Mouse (Mus musculus): ENCODE measurements around the gene Srpk2. TPM values are rescaled to one million over a fixed set of nuclear protein-coding genes. Genes with fewer than 3 reads are reported as not detected.
A peak's percentile ranks its signal among the peaks of the same experiment; 100 is the strongest.

Gene Srpk2
- polyA plus RNA-seq, 1 experiment from 2014 or later = 124 TPM

DNA sequence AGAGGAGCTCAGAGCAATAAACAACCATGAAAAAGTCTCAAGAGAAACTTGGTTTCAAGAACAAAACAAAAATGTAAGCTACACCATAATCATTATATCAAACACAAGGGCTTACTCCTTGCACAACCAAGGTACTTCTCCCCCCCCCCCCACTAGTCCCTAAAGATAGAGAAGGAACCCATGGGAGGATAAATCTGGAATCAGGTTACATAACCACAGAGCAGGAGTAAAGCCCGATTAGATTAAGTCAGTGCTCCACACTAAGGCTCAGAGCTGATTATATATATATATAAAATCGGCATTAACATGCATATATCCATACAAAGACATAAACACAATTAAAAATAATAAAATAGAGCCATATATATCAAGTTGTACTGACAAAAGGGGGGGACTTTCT is 96.8 kb downstream of the Srpk2 start:
- Histone ChIP-seq H3K36me3 (ENCODE audit: control insufficient read depth, insufficient read depth, low read length) (no peaks in the 10 kb centered on the region), H3K9me3 (ENCODE audit: control insufficient read depth, low read length) (no peaks in the 10 kb centered on the region), H3K27ac (ENCODE audit: low read depth, low read length) (no peak overlapping the region), H3K27me3 (ENCODE audit: control insufficient read depth, insufficient read depth, low read length) (no peaks in the 10 kb centered on the region), H3K4me2 (ENCODE audit: low read depth, low read length) (no peak overlapping the region), H3K4me1 (ENCODE audit: control insufficient read depth, insufficient read depth, low read length) (no peaks in the 10 kb centered on the region; the same call in 1 of the 2 replicates), H3K9ac (replicated peaks; ENCODE audit: low read depth, low read length) (no peak overlapping the region), H3K4me3 (ENCODE audit: low read depth, low read length) (no peak overlapping the region)
- ATAC-seq (ENCODE audit: low read depth) = no peak
- 85% methylated on average over 2 of the region's 2 CpGs for WGBS

DNA sequence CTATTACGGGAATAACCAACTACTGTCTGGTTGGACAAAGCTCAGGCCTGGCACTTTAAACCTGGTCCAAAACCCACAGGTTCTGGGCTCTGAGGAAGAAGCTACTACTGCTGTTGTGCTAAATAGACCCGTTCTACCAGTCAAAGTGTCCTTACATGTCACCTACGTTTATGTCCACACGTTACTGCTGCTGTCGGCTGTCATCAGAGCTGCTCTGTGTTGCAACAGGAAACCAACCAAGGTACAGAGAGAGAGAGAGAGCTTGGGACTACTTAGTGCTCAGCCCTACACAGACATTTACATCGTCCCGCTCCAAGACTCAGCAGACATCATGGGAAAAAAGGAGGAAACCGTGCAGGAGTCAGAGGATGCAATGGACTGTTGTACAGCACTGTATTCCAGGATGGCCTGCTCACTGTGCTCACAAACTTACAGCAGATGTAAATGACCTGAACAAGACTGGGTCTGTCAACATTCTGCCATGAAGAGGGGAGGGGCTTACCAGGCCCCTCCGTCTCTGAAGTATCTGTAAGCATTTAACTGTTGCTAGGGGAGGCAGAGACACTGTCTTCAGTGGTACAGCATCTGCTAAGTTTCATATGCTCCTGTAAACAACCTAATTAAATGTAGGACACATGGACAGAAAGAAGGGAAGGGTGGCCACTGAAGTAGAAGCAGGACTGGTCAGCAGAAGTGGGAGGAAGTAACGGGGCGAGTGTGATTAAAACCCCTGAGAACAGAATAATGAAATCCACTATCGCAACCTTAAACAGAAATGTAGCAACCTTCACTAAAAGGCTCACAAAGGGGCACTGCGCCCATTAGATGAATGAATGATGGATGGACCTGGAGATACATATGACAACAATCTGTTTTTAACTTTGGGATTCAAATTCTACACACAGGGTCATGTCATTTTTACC is 97.6 kb downstream of the Srpk2 start:
- ATAC-seq (ENCODE audit: low read depth) = no peak
- Histone ChIP-seq H3K27ac (ENCODE audit: low read depth, low read length) (no peak overlapping the region), H3K4me3 (ENCODE audit: low read depth, low read length) (no peak overlapping the region), H3K36me3 (ENCODE audit: control insufficient read depth, insufficient read depth, low read length) (no peaks in the 10 kb centered on the region), H3K4me2 (ENCODE audit: low read depth, low read length) (no peak overlapping the region), H3K4me1 (ENCODE audit: control insufficient read depth, insufficient read depth, low read length) (no peaks in the 10 kb centered on the region; the same call in 1 of the 2 replicates), H3K9me3 (ENCODE audit: control insufficient read depth, low read length) (no peaks in the 10 kb centered on the region), H3K9ac (replicated peaks; ENCODE audit: low read depth, low read length) (no peak overlapping the region), H3K27me3 (ENCODE audit: control insufficient read depth, insufficient read depth, low read length) (no peaks in the 10 kb centered on the region)
- WGBS = 88% methylated on average over 13 of the region's 13 CpGs

DNA sequence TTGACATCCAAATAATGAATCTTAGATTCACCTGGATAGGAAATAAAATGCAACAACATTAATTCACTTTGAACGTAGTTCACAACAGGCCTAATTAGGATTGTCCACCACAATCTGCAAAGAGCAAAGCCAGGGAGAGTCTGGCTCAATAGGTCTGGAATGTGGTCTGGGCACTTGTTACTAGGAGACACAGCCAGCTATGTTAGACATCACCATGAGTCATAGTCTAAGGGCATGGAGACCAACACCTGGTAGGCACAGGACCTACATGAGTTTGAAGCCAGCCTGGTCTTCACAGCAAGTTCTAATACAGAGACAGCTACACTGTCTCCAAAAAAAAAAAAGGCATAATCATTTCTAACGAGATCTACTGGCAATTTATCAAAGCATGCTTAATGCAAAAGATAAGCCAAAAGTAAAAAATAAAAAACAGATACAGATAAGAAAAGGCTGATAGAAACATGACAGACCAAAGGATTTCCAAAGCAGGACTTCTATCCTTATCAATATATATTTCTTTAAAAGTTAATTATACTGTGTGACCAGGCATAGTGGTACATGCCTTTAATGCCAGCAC is 102.8 kb downstream of the Srpk2 start:
- H3K36me3 ChIP-seq (ENCODE audit: control insufficient read depth, insufficient read depth, low read length) = no peaks in the 10 kb centered on the region
- no peak overlapping the region for H3K27ac ChIP-seq (ENCODE audit: low read depth, low read length)
- peaks cover 16% of the 10 kb centered on the region; the same call in 1 of the 2 replicates for H3K4me1 ChIP-seq (ENCODE audit: control insufficient read depth, insufficient read depth, low read length)
- whole genome bisulfite sequencing = 83% methylated on average over 2 of the region's 2 CpGs
- no peak overlapping the region for H3K4me2 ChIP-seq (ENCODE audit: low read depth, low read length)
- ATAC-seq (ENCODE audit: low read depth) = no peak
- no peaks in the 10 kb centered on the region for H3K9me3 ChIP-seq (ENCODE audit: control insufficient read depth, low read length)
- no peak overlapping the region for H3K4me3 ChIP-seq (ENCODE audit: low read depth, low read length)
- H3K27me3 ChIP-seq (ENCODE audit: control insufficient read depth, insufficient read depth, low read length) = no peaks in the 10 kb centered on the region
- no peak overlapping the region for H3K9ac ChIP-seq (replicated peaks; ENCODE audit: low read depth, low read length)

DNA sequence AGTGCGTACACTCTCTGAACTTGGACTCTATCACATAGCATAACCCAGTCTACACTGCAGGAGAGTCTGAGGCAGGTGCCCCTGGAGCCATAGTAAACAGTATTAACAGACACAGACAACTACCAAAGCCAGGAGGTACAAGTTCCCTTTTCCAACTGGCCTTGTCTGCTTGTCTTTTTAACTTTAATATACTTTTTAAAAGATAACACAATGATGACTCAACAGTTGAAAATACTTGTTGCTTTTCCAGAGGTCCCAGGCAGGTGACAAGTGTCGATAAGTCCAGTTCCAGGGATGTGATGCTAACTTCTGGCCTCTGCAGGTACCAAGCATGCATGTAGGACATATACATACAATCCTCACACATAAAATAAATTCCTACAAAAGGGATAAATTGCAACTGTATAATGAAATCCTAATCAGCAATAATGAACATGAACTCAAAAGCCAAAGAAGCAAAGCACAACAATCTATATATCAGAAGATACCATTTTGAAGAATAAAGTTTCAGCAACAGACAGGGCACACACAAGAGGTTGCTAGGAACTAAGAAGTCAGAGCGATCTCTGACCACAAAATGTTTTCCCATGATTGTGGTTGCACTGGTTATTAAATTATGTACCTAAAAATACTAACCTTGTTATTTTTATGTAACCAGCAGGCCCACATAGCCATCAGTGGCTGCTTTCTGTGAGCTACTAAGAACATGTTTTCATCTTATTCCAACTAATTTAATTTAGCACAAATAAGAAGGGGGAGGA is 105.1 kb downstream of the Srpk2 start:
- ATAC-seq (ENCODE audit: low read depth) = no peak
- Histone ChIP-seq H3K9me3 (ENCODE audit: control insufficient read depth, low read length) (no peaks in the 10 kb centered on the region), H3K4me1 (ENCODE audit: control insufficient read depth, insufficient read depth, low read length) (peaks cover 18% of the 10 kb centered on the region; the same call in 1 of the 2 replicates), H3K9ac (replicated peaks; ENCODE audit: low read depth, low read length) (no peak overlapping the region), H3K27ac (ENCODE audit: low read depth, low read length) (no peak overlapping the region), H3K4me3 (ENCODE audit: low read depth, low read length) (no peak overlapping the region), H3K27me3 (ENCODE audit: control insufficient read depth, insufficient read depth, low read length) (no peaks in the 10 kb centered on the region), H3K36me3 (ENCODE audit: control insufficient read depth, insufficient read depth, low read length) (no peaks in the 10 kb centered on the region), H3K4me2 (ENCODE audit: low read depth, low read length) (no peak overlapping the region)
- WGBS = 95% methylated on average over 3 of the region's 3 CpGs

DNA sequence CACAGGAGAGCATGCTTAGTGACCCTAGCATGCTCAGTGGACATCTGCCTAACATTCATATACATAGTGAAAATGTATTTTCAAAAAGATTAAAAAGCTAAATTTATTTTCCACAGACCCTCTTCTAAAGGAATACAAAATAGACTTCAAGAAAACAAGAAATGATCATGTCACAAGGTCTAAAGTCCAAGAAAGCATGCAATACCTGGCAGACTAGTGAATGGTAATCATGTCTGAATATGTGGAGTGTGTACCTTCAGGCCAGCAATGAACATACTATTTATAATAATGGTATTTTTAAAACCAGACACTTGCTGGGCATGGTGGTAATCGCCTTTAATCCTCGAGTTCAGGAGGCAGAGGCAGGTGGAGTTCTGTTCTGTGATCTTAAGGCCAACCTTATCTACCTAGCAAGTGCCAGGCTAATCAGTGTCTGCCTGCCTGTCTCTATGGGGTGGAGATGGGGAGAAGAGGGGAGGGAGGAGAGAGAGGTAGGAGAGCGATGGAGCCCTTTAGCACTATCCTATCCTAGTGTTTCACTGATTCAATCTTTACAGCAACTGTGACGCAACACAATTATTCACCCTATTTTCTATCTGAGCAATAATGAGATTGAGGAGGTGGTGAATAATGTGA is 106.0 kb downstream of the Srpk2 start:
- Histone ChIP-seq H3K4me2 (ENCODE audit: low read depth, low read length) (no peak overlapping the region), H3K4me3 (ENCODE audit: low read depth, low read length) (no peak overlapping the region), H3K36me3 (ENCODE audit: control insufficient read depth, insufficient read depth, low read length) (no peaks in the 10 kb centered on the region), H3K9ac (replicated peaks; ENCODE audit: low read depth, low read length) (no peak overlapping the region), H3K27me3 (ENCODE audit: control insufficient read depth, insufficient read depth, low read length) (no peaks in the 10 kb centered on the region), H3K27ac (ENCODE audit: low read depth, low read length) (no peak overlapping the region), H3K9me3 (ENCODE audit: control insufficient read depth, low read length) (no peaks in the 10 kb centered on the region), H3K4me1 (ENCODE audit: control insufficient read depth, insufficient read depth, low read length) (peaks cover 18% of the 10 kb centered on the region; the same call in 1 of the 2 replicates)
- WGBS = 85% methylated on average over 4 of the region's 4 CpGs
- ATAC-seq (ENCODE audit: low read depth) = no peak

DNA sequence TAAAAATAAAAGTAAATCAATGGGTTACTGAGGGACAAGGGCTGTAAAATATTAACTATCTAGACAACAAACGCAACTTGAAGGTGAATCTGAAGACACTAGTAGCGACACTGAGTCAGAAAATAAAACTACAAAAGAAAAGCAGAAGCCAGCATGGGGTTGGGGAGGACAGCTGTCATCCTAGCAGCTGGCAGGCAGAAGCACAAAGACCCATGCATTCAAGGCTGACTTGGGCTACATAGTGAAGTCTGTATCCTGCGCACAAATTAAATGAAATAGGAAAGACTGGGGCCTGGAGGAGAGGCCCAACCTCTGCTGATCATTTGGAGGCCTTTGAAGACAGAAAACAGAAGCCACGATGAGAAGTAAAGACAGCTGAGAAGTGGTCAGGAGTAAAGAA is 106.6 kb downstream of the Srpk2 start:
- 24% methylated on average over 4 of the region's 4 CpGs for WGBS
- Histone ChIP-seq H3K27ac (ENCODE audit: low read depth, low read length) (no peak overlapping the region), H3K36me3 (ENCODE audit: control insufficient read depth, insufficient read depth, low read length) (no peaks in the 10 kb centered on the region), H3K27me3 (ENCODE audit: control insufficient read depth, insufficient read depth, low read length) (no peaks in the 10 kb centered on the region), H3K9ac (replicated peaks; ENCODE audit: low read depth, low read length) (no peak overlapping the region), H3K4me3 (ENCODE audit: low read depth, low read length) (no peak overlapping the region), H3K4me1 (ENCODE audit: control insufficient read depth, insufficient read depth, low read length) (peaks cover 18% of the 10 kb centered on the region; the same call in 1 of the 2 replicates), H3K4me2 (ENCODE audit: low read depth, low read length) (no peak overlapping the region), H3K9me3 (ENCODE audit: control insufficient read depth, low read length) (no peaks in the 10 kb centered on the region)
- ATAC-seq (ENCODE audit: low read depth) = peak; percentile 60; the same call in 1 of the 2 replicates

DNA sequence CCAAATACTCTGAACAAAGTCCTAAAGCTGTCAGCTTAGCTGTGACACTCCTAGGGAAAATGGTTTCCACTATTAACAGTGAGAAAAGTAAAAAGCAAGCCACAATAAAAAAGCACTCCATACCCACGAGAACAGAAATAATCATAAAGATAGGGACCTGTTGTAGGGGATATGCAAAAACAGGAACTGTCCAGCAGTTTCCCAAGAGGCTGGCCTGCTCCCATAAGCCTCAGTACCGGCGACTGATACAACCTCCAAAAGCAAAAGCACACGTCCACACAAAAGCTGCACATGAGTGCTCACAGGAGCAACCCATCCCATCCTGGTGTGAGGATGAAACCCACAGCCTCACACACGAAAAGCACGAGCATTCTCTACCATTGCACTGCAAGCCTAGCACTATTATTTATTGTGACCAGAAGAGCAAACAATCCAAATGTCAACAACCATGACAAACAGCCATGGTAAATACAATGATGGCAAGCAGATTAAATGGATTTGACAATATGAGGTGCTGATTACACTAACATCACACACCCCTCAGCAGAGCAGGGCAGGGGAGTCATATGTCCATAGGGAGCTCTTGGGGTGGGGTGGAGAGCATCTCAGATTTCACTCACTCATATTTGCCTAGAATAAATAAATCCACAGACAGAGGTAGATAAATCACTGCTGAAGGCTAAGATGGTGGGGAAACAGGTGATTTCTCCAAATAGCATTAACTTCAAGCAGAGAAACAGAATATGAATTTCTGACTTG is 107.9 kb downstream of the Srpk2 start:
- H3K27me3 ChIP-seq (ENCODE audit: control insufficient read depth, insufficient read depth, low read length) = no peaks in the 10 kb centered on the region
- no peak overlapping the region for H3K9ac ChIP-seq (replicated peaks; ENCODE audit: low read depth, low read length)
- H3K4me1 ChIP-seq (ENCODE audit: control insufficient read depth, insufficient read depth, low read length) = peaks cover 18% of the 10 kb centered on the region; the same call in 1 of the 2 replicates
- no peaks in the 10 kb centered on the region for H3K36me3 ChIP-seq (ENCODE audit: control insufficient read depth, insufficient read depth, low read length)
- peak; percentile 41; the same call in 1 of the 2 replicates for ATAC-seq (ENCODE audit: low read depth)
- H3K27ac ChIP-seq (ENCODE audit: low read depth, low read length) = no peak overlapping the region
- H3K9me3 ChIP-seq (ENCODE audit: control insufficient read depth, low read length) = no peaks in the 10 kb centered on the region
- 52% methylated on average over 6 of the region's 6 CpGs for whole genome bisulfite sequencing
- H3K4me2 ChIP-seq (ENCODE audit: low read depth, low read length) = no peak overlapping the region
- no peak overlapping the region for H3K4me3 ChIP-seq (ENCODE audit: low read depth, low read length)

DNA sequence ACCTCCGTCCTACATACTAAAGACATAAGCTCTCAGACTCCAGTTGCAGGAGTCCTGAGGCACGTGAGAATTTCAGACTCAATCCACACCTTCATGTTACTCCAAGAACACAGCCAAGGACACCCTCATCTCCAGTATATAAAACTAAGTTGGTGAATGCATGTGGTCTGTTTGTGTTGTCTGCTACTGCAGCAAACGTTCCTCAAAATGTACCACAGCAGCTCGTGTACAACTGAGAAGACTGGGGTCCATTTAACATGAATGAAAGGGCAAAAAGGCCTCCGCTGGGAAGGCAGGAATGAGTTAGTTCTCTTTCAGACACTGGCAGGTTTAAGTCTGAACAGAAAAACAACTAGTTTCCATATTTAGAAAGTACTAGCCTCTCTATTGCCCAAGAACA is 110.5 kb downstream of the Srpk2 start:
- ATAC-seq (ENCODE audit: low read depth) = no peak
- Histone ChIP-seq H3K9ac (replicated peaks; ENCODE audit: low read depth, low read length) (no peak overlapping the region), H3K4me2 (ENCODE audit: low read depth, low read length) (no peak overlapping the region), H3K27me3 (ENCODE audit: control insufficient read depth, insufficient read depth, low read length) (no peaks in the 10 kb centered on the region), H3K4me1 (ENCODE audit: control insufficient read depth, insufficient read depth, low read length) (peaks cover 16% of the 10 kb centered on the region; the same call in 1 of the 2 replicates), H3K27ac (ENCODE audit: low read depth, low read length) (no peak overlapping the region), H3K36me3 (ENCODE audit: control insufficient read depth, insufficient read depth, low read length) (no peaks in the 10 kb centered on the region), H3K9me3 (ENCODE audit: control insufficient read depth, low read length) (no peaks in the 10 kb centered on the region), H3K4me3 (ENCODE audit: low read depth, low read length) (no peak overlapping the region)
- 95% methylated on average over 5 of the region's 5 CpGs for WGBS
